Mouse (Mus musculus) spleen, postnatal 14 days (tissue): ENCODE results near the gene Antxr1.

Experiments
- DNase-seq, 2 experiments: peaks; one replicate each; pipeline ENCODE4 v3.0.0; 2021 to 2022; ENCODE audit warnings: low spot score in 2 of 2

Antxr1 gene

DNA sequence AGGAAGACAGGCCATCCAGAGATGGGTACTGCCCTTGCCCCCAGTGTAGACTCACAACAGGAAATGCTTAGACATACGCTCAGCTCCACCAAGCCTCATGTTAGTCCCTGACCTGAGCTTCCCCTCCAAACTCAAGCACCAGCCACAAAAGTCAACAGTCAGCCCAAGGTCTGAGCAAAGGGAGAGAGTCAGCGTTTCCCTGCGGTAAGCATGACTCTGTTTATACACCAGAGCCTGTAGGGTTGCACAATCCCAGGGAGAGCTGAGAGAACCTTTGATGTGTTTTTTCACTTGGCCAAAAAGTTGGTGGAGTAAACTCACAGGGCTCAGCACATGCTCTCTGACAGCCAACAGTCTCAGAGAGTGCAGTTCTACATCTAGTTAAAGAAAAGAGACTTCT, 145.9 kb downstream of the Antxr1 start:
- DNase-seq: no peak

DNA sequence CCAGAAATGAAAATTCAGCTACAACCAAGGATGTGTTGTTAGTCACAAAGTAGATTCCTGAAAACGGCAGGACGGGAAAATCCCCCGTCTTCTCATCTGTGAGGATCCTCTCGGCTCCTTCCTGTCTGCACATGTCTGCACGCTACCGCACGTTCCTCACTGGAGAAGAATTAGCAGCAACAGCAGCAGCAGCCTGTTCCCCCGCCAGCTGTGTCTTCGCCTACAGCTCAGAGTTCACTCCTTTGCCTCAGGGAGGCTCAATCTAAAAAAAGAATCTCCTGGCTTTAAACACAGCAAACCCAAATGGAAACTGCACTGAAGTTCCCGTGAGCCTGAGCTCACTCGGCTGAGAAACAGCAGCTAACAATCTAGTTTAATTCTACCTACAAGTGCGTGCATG, 148.6 kb downstream of the Antxr1 start:
- no peak for DNase-seq

DNA sequence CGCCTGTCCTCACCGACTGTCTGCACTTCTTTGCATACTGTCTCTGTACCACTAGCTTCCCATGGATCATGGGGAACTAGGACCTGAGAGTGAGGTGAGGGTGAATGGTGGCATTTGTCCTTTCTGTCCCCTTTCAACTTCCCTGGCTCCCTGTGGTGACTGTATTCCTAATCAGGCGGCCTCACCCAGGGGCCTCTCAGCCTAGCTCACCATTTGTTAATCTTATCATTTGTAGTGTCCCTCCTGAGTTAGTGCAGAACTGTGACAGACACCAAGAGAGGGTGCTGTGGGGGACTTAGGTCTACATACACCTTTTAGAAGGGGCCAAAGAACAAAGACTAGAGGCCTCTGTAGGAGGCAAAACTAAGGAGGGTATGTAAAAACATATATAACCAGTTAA, 151.2 kb downstream of the Antxr1 start:
- no peak for DNase-seq

DNA sequence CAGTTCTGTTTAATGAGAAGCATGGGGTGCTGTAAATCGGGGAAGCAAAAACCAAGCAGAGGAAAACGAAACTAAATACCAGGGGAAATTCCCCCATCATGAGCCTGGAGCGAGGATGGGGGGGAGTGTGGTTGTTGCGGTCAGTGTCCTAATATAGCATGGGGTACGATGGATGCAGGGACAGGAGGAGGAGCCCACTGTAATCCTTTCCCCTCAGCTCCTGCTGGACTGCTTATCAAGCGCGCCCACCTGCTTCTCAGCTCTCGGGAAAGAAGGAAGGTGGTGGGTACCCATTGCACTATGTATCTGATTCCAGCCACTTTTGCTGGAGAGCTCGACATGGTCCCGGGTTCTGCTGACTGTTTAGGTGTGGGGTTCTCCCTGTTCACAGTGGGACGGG, 151.6 kb downstream of the Antxr1 start:
- peak; percentile 19 to 31 for DNase-seq

DNA sequence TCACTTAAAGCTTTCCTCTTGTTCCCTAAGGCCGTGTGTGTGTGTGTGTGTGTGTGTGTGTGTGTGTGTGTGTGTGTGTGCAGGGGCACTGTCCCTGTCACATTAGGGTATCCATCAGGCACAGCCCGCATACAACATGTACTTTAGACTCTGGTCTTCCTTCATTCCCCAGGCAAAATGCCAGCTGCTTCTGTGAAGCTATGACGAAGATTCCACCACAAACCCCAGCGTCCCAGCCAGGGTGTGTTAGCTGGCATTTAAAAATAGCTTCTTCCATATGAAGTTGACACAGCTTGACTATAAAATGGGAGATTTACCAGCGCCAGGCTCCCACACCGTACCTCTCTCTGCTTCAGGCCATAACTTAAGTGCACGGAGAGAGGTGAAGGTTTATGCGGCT, 152.5 kb downstream of the Antxr1 start:
- DNase-seq: no peak

DNA sequence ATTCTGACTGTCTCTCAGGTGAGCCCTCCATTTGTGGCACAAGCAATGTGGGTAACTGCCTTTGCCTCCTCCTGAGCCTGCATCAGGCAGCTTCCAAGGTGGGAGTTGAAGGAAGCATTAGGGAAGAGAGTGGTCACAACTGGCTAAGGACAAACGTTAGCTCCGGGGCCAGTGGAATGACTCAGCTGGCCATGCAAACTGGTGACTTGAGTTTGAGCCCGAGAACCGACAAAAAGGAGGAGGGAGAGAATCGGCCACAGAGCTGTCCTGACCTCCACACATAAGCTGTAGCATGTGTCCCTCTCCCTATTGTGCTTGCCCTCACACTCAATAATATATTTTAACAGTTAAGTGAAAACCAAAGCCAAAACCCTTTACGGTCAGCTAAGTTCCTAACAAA, 152.9 kb downstream of the Antxr1 start:
- no peak for DNase-seq

DNA sequence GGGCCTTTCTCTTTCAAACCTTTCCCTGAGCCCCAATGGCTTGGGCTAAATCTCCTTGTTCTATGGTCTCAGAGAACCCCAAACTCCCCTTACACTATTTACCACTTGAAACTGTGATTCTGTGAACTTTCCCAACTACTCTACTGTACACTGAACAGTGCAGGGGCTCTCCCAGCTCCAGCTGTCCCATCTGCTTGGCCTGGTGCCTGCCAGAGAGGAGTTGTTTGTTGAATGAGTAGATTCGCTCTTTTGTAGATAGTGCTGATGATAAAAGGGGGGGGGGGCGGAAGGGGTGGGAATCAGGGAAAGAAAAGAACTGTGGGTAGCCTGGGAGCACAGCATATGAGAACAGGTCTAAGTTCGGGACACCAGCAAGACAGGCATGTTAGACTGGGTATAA, 164.2 kb downstream of the Antxr1 start:
- no peak for DNase-seq

DNA sequence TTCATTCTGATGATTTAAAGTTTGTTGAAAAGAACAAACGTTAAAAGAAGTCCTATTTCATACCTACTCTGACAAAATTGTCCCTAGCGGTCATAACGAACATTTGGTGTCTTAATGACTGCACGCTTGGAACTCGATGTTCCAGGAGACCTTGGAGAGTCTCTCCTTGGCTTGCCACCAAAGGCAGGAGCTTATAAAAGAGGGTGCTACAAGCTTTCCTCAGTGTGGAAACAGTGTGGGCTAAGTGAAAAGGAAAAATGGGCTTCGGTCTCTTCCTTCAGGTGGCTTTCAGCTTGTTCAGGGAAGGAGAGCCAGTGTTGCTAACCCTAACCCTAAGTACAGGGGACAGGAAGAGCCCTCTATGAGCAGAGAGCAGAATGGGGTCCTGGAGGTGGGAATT, 164.7 kb downstream of the Antxr1 start:
- DNase-seq: no peak

DNA sequence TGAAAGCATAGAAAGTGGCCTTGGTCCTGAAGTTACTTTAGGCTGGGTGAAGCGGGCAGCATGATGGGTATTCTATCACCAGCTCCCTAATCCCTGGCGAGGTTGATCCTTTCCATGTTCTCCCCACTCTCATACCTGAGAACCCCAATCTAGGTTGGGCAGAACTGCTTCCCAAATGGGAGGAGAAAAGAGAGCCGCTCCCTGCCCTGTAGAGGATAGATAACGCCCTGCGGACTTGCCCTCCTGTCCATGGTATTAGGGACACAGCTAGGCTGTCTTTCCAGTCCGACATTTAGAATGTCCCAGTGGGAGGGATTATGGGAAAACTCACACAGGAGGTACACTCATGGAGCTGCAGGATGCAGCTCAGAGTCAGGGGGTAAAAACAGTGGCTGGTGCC, 165.3 kb downstream of the Antxr1 start:
- no peak for DNase-seq

DNA sequence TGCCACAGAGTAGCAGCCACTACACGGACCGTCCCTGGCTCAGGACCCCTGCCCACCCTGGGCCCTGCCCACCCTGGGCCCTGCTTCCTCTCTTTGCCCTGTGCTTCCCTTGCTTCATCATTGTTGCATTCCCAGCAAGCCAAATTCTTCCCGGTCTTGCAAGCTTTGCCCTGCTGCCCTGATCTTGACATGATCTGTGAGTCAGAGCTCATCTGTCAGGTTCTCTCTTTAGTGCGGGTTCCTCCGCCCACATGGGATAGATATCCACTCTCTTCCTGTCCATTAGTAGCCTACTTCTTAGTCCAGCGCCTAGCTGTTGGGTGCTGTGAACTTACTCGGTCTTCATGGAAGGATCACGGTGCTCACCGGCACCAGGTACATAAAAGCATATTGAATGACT, 167.6 kb downstream of the Antxr1 start:
- DNase-seq: no peak

DNA sequence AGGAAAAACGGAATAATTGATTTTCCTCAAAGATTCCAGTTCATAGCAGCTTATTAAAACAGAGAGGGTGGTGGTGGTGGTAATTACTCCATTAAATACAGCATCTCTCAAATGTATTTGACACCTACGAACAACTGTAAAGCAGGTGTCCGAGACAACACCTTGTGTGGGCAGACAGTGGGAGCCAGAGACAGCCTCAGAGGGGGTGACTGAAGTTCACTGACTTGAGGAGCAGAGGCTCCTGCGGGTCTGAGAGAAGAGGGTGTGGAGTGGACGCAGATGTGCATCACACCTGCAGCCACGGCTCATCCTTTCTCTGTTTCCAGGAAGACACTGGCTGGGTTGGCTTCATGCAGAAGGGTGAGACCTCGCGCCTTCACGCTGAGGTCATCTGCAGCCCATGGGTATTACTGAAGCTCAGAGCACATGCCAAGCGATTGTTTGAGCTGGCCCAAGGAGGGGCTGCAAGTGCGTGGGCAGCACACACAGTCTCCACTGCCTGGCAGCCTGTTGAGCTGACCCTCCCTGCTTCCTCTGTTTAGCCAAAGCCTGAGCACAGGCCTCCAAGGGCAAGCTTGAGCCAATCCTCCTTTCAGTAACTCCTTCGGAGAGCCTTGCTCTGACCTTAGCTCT, 168.8 kb downstream of the Antxr1 start:
- DNase-seq: no peak

DNA sequence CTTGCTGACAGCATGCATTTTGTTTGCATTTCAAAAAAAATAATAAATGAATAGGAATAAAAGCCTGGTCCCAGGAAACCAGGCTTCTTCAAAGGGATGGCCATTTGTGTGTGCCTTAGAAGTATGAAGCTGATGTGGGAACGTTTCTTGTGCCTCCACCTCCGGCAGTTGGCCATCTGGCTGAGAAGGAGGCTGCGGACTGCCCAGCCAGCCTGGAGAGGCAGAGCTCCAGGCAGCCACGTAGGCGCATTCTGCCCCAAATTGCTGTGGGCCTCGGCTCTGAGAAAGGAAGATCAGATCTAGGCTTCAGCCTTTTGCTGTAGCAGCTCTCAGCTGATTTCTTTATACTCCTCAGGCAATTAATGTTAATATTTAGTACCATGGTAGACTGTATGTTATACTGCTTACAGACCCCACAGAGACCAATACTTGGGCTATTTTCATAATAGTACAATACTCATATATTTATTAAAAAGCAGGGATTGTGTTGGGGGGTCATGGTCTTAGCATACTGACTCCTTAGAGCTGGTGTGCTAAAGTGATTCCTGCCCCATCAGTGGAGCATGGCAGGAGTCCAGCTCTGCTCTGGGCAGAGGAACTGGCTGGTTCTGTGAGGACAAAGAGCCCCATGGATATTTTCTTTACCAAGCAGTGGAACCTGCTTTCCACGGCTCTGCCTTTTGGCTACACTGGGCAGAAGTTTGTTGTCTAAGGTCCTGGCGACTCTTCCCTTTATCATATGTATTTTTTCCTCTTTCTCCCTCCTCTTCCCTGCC, 169.9 kb downstream of the Antxr1 start:
- DNase-seq: no peak

DNA sequence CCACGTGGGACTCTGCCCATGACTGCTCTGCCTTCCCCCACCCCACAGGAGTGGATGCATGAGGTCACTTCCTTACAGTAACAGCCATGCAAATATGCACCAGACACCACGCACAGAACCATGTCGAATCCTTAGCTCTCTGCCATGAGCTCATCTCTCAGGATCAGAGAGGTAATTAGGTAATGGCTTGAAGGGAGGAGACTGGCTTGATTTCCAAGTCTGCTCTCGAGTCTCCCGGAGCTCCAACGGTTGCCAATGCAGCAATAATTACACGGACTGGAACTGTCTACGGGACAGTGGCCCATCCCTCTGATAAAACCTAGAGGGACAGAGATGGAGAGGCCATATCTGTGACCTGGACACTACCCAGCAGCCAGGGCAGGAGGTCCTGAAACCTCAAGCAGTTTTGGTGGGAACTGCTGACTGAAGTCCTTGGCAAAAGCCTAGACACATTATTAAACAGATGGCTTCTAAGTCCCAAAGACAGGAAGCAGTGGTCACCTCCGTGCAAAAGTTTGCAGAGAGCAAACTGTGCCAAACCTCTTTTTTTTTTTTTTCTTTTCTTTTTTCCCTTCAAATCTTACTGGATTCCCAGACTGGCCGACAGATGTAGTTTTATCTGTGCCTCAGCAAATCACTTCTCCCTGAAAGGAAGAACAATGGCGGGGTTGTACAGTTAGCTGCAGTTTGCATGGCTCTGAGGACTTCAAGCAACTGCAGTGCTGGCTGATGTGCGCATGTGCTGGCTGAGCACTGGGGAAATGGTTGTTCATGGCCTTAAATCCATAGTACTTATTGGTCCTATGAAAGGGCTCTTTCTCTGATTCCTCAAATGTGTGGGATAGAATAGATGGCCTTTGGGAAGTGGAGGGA, 174.0 kb downstream of the Antxr1 start:
- DNase-seq: no peak

DNA sequence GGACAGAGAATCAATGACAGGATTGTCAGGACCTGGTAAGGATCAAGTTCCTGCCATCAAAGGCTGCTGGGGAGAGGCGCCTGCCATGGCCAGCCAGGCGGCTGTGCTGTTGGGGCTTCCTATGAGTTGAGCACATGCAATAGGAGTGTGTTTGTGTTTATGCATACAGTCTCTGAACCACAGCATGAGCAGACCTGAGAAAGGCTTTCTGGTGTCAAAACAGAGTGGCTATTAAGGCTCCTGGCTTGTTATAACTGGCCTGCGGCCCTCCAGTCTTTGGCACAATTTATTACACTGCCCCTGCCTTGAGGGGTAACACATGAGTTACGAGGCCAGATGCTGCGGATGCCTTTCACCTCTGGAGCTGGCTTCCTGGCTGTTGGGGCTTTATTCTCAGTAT, 175.4 kb downstream of the Antxr1 start:
- DNase-seq: no peak

DNA sequence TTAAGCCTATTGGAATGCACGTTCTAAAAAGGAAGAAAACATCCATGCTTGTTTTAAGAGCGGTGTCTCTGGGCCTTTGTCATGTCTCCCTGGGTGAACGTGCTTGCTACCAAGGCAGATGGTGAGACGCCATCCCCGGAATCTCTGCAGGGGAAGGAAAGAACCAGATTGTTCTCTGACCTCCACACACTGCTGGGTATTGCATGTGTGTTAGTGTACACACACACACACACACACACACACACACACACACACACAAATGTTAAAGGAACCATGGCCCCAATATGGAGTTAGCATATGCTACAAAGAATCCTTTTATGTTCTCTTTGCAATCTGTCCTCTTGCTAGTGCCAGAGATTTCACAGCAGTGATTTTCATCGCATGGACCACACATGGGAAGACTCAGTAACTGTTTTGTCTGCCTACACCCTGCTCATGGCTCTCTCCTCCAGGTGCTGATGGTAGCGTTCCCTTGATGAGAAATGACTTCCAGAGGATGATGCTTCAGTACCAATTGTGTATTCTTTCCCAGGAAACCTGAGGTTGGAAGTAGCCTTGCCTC, 177.5 kb downstream of the Antxr1 start:
- no peak for DNase-seq

DNA sequence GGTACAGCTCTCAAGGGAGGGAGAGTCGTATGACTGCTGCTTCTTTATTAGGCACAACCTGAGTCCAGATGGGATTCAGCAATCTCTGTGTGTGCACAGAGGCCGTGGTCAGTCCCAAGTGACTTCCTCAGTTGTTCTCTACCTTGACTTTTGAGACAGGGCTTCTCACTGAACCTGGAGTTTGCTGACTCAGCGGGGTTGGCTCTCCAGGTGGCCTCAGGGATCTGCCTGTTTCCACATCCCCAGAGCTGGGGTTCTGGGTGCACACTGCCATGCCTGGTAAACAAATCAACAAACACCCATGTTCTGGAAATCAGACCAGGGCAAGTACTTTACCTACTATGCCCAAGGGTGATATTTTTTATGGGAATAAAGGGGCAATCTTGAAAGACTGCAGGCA, 181.8 kb downstream of the Antxr1 start:
- no peak for DNase-seq

DNA sequence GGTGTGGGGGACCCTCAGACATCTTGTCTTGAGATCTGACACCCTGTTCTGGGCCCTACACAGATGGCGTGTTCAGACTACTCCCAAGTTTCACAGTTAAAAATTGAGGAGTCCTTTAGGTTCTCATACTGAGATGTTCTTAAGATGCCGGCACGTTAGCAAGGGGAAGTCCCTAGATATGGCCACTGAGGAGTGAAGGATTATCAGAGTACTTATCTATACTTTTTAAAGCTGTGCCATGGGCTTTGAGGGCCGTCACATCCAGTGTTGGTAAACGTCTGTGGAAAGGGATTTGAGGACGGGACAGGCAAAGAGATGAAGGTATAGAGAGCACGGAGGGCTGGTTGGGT, 182.4 kb downstream of the Antxr1 start:
- no peak for DNase-seq

DNA sequence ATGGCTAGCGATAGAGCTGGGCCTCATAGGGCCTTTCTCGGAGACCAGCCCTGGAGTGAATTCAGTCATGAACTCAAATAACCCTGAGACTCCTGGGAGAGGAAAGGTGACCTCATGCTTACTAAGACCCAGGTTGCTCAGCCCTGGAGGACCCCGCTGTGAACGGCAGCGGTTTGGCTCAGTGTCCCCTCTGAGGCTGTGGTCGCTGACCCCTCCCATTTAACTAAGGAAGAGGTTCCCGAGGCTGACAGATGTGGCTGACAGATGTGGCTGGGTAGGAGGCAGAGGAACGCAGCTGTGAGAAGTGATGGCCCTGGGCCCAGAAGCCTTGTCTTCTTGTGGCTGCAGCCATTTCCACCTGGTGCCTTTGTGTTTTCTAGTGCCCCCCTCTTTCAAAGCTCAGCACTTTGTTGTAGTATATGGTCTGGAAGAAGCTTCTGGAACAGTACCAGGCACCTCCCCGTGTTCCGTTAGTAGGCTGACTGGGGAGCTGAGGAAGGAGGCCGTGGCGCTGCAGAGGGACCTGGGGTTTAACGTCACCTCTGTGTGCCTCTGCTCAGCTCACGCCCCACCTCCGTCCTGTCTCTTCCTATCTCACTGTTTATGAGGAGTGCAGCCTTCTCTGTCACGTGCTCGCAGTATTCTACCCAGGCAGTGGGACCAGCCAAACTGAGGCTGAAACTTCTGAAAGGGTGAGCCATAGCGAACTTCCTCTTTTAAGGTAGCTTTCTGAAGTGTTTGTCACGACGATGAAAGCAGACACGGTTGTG, 183.0 kb downstream of the Antxr1 start:
- DNase-seq: peak; percentile 46 to 58

DNA sequence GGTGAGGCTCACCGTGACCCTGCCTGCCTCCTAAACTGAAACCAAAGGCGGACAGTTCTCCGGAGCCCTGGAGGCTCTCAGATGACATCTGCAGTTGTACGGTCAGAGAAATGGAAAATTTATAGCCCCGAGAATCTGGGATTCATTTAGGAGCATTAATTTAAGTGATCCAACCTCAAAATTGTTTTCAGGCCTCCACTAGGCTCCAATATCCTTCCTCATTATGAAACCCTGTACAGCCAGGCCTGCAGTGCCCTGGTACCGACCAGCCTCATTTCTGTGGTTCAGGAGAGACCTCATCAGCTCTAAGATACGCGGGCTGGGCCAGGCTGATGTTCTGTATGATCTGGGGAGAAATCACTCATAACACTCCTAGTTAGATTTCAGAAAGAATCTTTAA, 184.2 kb downstream of the Antxr1 start:
- DNase-seq: no peak

DNA sequence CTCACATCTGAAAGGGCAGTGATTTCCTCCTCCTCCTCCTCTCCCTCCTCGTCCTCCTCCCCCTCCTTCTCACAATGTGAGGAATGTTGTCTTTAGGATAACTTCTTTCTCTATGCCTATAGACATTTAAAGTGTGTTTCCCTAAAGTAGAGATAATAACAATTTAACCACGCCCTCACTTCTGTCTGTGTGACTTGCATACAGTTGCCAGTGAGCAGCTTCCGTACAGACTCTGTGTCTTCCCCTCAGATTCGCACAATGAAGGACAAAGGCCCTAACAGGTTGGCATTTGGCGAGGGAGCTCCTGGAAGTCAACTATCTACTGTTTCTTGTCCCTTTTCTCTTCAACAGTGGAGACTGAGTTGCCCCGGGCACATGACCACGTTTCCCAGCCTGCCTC, 185.2 kb downstream of the Antxr1 start:
- no peak for DNase-seq

DNA sequence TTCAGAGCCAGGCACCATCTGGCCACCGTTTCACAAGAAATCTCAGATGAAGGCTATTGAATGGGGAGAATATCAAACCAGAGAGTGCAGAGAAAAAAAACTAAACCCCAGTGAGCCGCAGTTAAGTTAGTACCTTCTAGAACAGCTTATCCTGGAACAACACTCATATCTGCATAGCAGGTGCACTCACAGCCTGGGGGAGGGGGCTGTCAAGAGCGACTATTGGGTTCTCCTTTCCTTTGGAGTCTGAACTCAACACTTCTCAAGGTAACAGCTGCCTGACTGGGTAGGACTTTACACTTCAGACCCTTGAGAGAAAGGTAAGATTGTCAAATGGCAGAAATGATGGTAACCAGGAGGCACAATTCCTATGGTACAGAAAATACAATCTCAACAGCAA, 187.7 kb downstream of the Antxr1 start:
- DNase-seq: no peak

DNA sequence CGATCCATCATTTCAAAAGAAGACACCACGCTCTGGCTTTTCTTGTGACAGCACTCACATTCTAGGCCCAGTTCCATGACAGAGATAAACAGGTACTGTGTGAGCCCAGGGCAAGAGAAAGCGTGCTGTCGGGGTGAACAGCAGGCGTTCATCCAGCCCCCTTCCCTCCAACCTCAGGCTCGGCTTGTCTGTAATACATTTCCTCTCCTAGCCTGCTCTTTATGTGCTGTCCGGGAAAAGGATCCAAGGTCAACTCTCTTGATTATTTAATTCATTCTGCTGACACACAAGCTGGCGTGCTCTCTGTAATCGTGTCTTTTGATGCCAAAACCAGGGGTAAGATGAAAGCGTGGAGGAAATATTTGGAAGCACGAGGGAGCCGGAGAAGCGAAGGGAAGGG, 192.0 kb downstream of the Antxr1 start:
- DNase-seq: no peak
